Mouse (Mus musculus) liver, embryonic 16.5 days (tissue): Measurements from ENCODE around the gene Ptpn14. TPM values are rescaled to one million over a fixed set of nuclear protein-coding genes. Genes with fewer than 3 reads are reported as not detected.

Experiments
- ATAC-seq: fragments of 200-750 bp; cut with Nextera tagmentation; 2 replicates; pipeline ENCODE4 v1.8.0; 2017; ENCODE audit warnings: low read depth, mild to moderate bottlenecking, moderate number of reproducible peaks, moderate library complexity
- H3K27ac ChIP-seq: fragments of 300-500 bp; sonication (generic); 2 replicates; pipeline ENCODE4 v1.5.1; 2014; ENCODE audit warnings: mild to moderate bottlenecking, low read length
- H3K27me3 ChIP-seq: fragments of 300-500 bp; sonication (generic); 2 replicates; pipeline ENCODE4 v1.6.1; 2014; ENCODE audit warnings: low read depth, low read length, mixed read lengths; ENCODE audit not compliant: control insufficient read depth, insufficient read depth
- H3K36me3 ChIP-seq: fragments of 300-500 bp; sonication (generic); 2 replicates; pipeline ENCODE4 v1.6.1; 2014; ENCODE audit warnings: mild to moderate bottlenecking; ENCODE audit not compliant: control insufficient read depth, insufficient read depth
- H3K4me1 ChIP-seq: fragments of 300-500 bp; sonication (generic); 2 replicates; pipeline ENCODE4 v1.6.1; 2014; ENCODE audit warnings: low read depth, low read length, mixed read lengths; ENCODE audit not compliant: control insufficient read depth
- H3K4me2 ChIP-seq: fragments of 300-500 bp; sonication (generic); 2 replicates; pipeline ENCODE4 v1.6.1; 2014; ENCODE audit warnings: low read depth, low read length, mixed read lengths
- H3K4me3 ChIP-seq: fragments of 300-500 bp; sonication (generic); 2 replicates; pipeline ENCODE4 v1.5.1; 2014; ENCODE audit warnings: low read depth, mild to moderate bottlenecking, low read length
- H3K9ac ChIP-seq: fragments of 300-500 bp; sonication (generic); 2 replicates; pipeline ENCODE4 v1.6.1; 2014; ENCODE audit warnings: low read depth, low read length
- H3K9me3 ChIP-seq: fragments of 300-500 bp; sonication (generic); replicated peaks from 2 replicates; pipeline ENCODE4 v1.6.1; 2016; ENCODE audit warnings: low read length; ENCODE audit not compliant: control insufficient read depth
- WGBS: fragments of 180-500 bp; shearing (Covaris S2); extraction: QIAGEN DNeasy Blood & Tissue Kit; methylation state at CpG from one replicate; pipeline ENCODE4 v1.1.7; 2014; ENCODE audit not compliant: insufficient replicate concordance; 5-methylcytosine and 5-hydroxymethylcytosine counted together
- polyA plus RNA-seq: library from polyadenylated mRNA; unstranded; fragments of >200 nt; fragmentation: Nextera tagmentation; extraction: Ambion mirVana; gene quantifications from 2 replicates; pipeline ENCODE4 v1.2.1, GENCODE M21; 2015

Gene Ptpn14
- polyA plus RNA-seq, 1 experiment from 2014 or later, result 0.38 TPM

GRCm38 (mm10) chr1:189694391-189694790 is 33.7 kb upstream of the Ptpn14 start:
- Histone ChIP-seq H3K27ac (no peak overlapping the region), H3K4me2 (no peak overlapping the region), H3K36me3 (no peaks in the 10 kb centered on the region), H3K4me3 (no peak overlapping the region), H3K4me1 (peaks cover 1% of the 10 kb centered on the region; the same call in 1 of the 2 replicates), H3K27me3 (no peaks in the 10 kb centered on the region), H3K9me3 (no peaks in the 10 kb centered on the region), H3K9ac (no peak overlapping the region)
- 57% methylated on average over 2 of the region's 2 CpGs for WGBS
- ATAC-seq, result no peak

GRCm38 (mm10) chr1:189695321-189695720 is 32.7 kb upstream of the Ptpn14 start:
- Histone ChIP-seq H3K4me3 (no peak overlapping the region), H3K36me3 (no peaks in the 10 kb centered on the region), H3K27ac (no peak overlapping the region), H3K4me1 (no peaks in the 10 kb centered on the region), H3K9ac (no peak overlapping the region), H3K27me3 (no peaks in the 10 kb centered on the region), H3K9me3 (no peaks in the 10 kb centered on the region), H3K4me2 (no peak overlapping the region)
- peak; percentile 87 for ATAC-seq

- Histone ChIP-seq H3K4me1 (no peaks in the 10 kb centered on the region), H3K4me2 (no peak overlapping the region), H3K36me3 (no peaks in the 10 kb centered on the region), H3K27ac (no peak overlapping the region), H3K9me3 (no peaks in the 10 kb centered on the region), H3K4me3 (no peak overlapping the region), H3K27me3 (no peaks in the 10 kb centered on the region), H3K9ac (no peak overlapping the region)
- ATAC-seq, result no peak
- 49% methylated on average over 4 of the region's 4 CpGs for WGBS
Observed at GRCm38 (mm10) chr1:189698416-189698815, 29.7 kb upstream of the Ptpn14 start.

GRCm38 (mm10) chr1:189700186-189700585 is 27.9 kb upstream of the Ptpn14 start:
- no peaks in the 10 kb centered on the region for H3K27me3 ChIP-seq
- H3K4me3 ChIP-seq, result no peak overlapping the region
- no peaks in the 10 kb centered on the region for H3K4me1 ChIP-seq
- no peaks in the 10 kb centered on the region for H3K36me3 ChIP-seq
- no peak overlapping the region for H3K9ac ChIP-seq
- 50% methylated on average over 6 of the region's 6 CpGs for WGBS
- no peak for ATAC-seq
- no peaks in the 10 kb centered on the region for H3K9me3 ChIP-seq
- no peak overlapping the region for H3K4me2 ChIP-seq
- no peak overlapping the region for H3K27ac ChIP-seq

- ATAC-seq, result peak; percentile 56
- H3K9me3 ChIP-seq, result no peaks in the 10 kb centered on the region
- H3K36me3 ChIP-seq, result no peaks in the 10 kb centered on the region
- 1% methylated on average over 6 of the region's 6 CpGs for WGBS
- H3K27ac ChIP-seq, result no peak overlapping the region
- no peak overlapping the region for H3K9ac ChIP-seq
- H3K4me1 ChIP-seq, result no peaks in the 10 kb centered on the region
- no peak overlapping the region for H3K4me2 ChIP-seq
- H3K4me3 ChIP-seq, result no peak overlapping the region
- no peaks in the 10 kb centered on the region for H3K27me3 ChIP-seq
Observed at GRCm38 (mm10) chr1:189700990-189701389, 27.1 kb upstream of the Ptpn14 start.

GRCm38 (mm10) chr1:189703156-189703555 is 24.9 kb upstream of the Ptpn14 start:
- no peak overlapping the region for H3K4me2 ChIP-seq
- no peaks in the 10 kb centered on the region for H3K4me1 ChIP-seq
- no peaks in the 10 kb centered on the region for H3K27me3 ChIP-seq
- H3K27ac ChIP-seq, result no peak overlapping the region
- H3K9ac ChIP-seq, result no peak overlapping the region
- H3K4me3 ChIP-seq, result no peak overlapping the region
- WGBS, result 49% methylated on average over 7 of the region's 7 CpGs
- no peak for ATAC-seq
- H3K36me3 ChIP-seq, result no peaks in the 10 kb centered on the region
- no peaks in the 10 kb centered on the region for H3K9me3 ChIP-seq

- Histone ChIP-seq H3K4me3 (no peak overlapping the region), H3K9me3 (no peaks in the 10 kb centered on the region)
- ATAC-seq, result no peak
Observed at GRCm38 (mm10) chr1:189703591-189703990, 24.5 kb upstream of the Ptpn14 start.

GRCm38 (mm10) chr1:189706040-189706645 is 21.9 kb upstream of the Ptpn14 start:
- ATAC-seq, result no peak
- no peaks in the 10 kb centered on the region for H3K36me3 ChIP-seq
- no peak overlapping the region for H3K4me3 ChIP-seq
- H3K4me2 ChIP-seq, result no peak overlapping the region
- H3K4me1 ChIP-seq, result no peaks in the 10 kb centered on the region
- H3K27me3 ChIP-seq, result no peaks in the 10 kb centered on the region
- no peak overlapping the region for H3K27ac ChIP-seq
- WGBS, result 53% methylated on average over 12 of the region's 12 CpGs
- H3K9me3 ChIP-seq, result no peaks in the 10 kb centered on the region
- H3K9ac ChIP-seq, result no peak overlapping the region

More at GRCm38 (mm10) chr1:189703591-189703990, 24.5 kb upstream of the Ptpn14 start:
- Histone ChIP-seq H3K27me3 (no peaks in the 10 kb centered on the region), H3K9ac (no peak overlapping the region), H3K36me3 (no peaks in the 10 kb centered on the region), H3K4me2 (no peak overlapping the region), H3K27ac (no peak overlapping the region), H3K4me1 (no peaks in the 10 kb centered on the region)
- WGBS, result 50% methylated on average over 7 of the region's 7 CpGs

GRCm38 (mm10) chr1:189707014-189707413 is 21.1 kb upstream of the Ptpn14 start:
- Histone ChIP-seq H3K9me3 (no peaks in the 10 kb centered on the region), H3K4me3 (no peak overlapping the region), H3K9ac (no peak overlapping the region), H3K4me2 (no peak overlapping the region), H3K36me3 (no peaks in the 10 kb centered on the region), H3K4me1 (no peaks in the 10 kb centered on the region), H3K27ac (no peak overlapping the region), H3K27me3 (no peaks in the 10 kb centered on the region)
- ATAC-seq, result no peak
